Mouse (Mus musculus) heart, embryonic 12.5 days (tissue): ENCODE measurements around the gene Rab11fip5. TPM values are rescaled to one million over a fixed set of nuclear protein-coding genes. Genes with fewer than 3 reads are reported as not detected.

Experiments
- ATAC-seq: fragments of 200-750 bp; cut with Nextera tagmentation; 2 replicates; pipeline ENCODE4 v1.8.0; 2017; ENCODE audit warnings: moderate TSS enrichment, moderate library complexity; ENCODE audit not compliant: insufficient number of reproducible peaks, low FRiP score
- H3K27ac ChIP-seq: fragments of 300-500 bp; sonication (generic); 2 replicates; pipeline ENCODE4 v1.5.1; 2016; ENCODE audit warnings: mild to moderate bottlenecking, moderate library complexity; ENCODE audit not compliant: poor library complexity, severe bottlenecking
- H3K27me3 ChIP-seq: fragments of 300-500 bp; sonication (generic); replicated peaks from 2 replicates; pipeline ENCODE4 v1.6.1; 2016; ENCODE audit warnings: mild to moderate bottlenecking, moderate library complexity
- H3K36me3 ChIP-seq: fragments of 300-500 bp; sonication (generic); 2 replicates; pipeline ENCODE4 v1.6.1; 2016; ENCODE audit warnings: mild to moderate bottlenecking, moderate library complexity
- H3K4me1 ChIP-seq: fragments of 300-500 bp; sonication (generic); replicated peaks from 2 replicates; pipeline ENCODE4 v1.6.1; 2016; ENCODE audit warnings: mild to moderate bottlenecking
- H3K4me2 ChIP-seq: fragments of 300-500 bp; sonication (generic); 2 replicates; pipeline ENCODE4 v1.6.1; 2016; ENCODE audit warnings: mild to moderate bottlenecking, moderate library complexity
- H3K4me3 ChIP-seq: fragments of 300-500 bp; sonication (generic); 2 replicates; pipeline ENCODE4 v1.5.1; 2016; ENCODE audit warnings: mild to moderate bottlenecking
- H3K9ac ChIP-seq: fragments of 300-500 bp; sonication (generic); 2 replicates; pipeline ENCODE4 v1.6.1; 2016; ENCODE audit warnings: mild to moderate bottlenecking, moderate library complexity
- H3K9me3 ChIP-seq: fragments of 300-500 bp; sonication (generic); replicated peaks from 2 replicates; pipeline ENCODE4 v1.6.1; 2016; ENCODE audit warnings: mild to moderate bottlenecking, moderate library complexity
- WGBS: fragments of 180-500 bp; shearing (Covaris S2); methylation state at CpG from one replicate; pipeline ENCODE4 v1.1.7; 2016; 5-methylcytosine and 5-hydroxymethylcytosine counted together
- polyA plus RNA-seq: library from polyadenylated mRNA; unstranded; fragments of >200 nt; fragmentation: Nextera tagmentation; extraction: Ambion mirVana; gene quantifications from 2 replicates; pipeline ENCODE4 v1.2.1, GENCODE M21; 2016

The Rab11fip5 gene
- 42.0 and 42.6 TPM in 2 replicates for polyA plus RNA-seq

- Histone ChIP-seq H3K36me3 (peaks cover 7% of the 10 kb centered on the region), H3K4me3 (peak within 1 kb of the TSS; percentile 80), H3K4me2 (peak within 1 kb of the TSS; percentile 78), H3K4me1 (peaks cover 64% of the 10 kb centered on the region), H3K9ac (peak within 1 kb of the TSS; percentile 97), H3K27me3 (no peaks in the 10 kb centered on the region), H3K9me3 (no peaks in the 10 kb centered on the region), H3K27ac (peak within 1 kb of the TSS; percentile 69)
- ATAC-seq = peak; percentile 12; the same call in 1 of the 2 replicates
- WGBS = 2% methylated on average over 80 of the region's 80 CpGs
These were observed at the start of gene Rab11fip5 for GRCm38 (mm10) chr6:85373951-85374733. TSS of gene Rab11fip5 (minus strand) at chr6:85374634.

GRCm38 (mm10) chr6:85423836-85424379 lies 49.5 kb upstream of the Rab11fip5 start, which contains the start of gene Noto:
TSS of gene Noto (plus strand) at chr6:85423886.
- Histone ChIP-seq H3K4me2 (peak within 1 kb of the TSS; percentile 52), H3K4me3 (peak within 1 kb of the TSS; percentile 19), H3K36me3 (no peaks in the 10 kb centered on the region), H3K4me1 (peaks cover 8% of the 10 kb centered on the region; the same call in 1 of the 2 replicates), H3K9ac (no peak within 1 kb of the TSS), H3K27me3 (peaks cover 64% of the 10 kb centered on the region), H3K27ac (no peak within 1 kb of the TSS), H3K9me3 (no peaks in the 10 kb centered on the region)
- no peak for ATAC-seq
- 12% methylated on average over 28 of the region's 28 CpGs for WGBS

GRCm38 (mm10) chr6:85419150-85419549 lies 44.7 kb upstream of the Rab11fip5 start:
- peaks cover 50% of the 10 kb centered on the region for H3K27me3 ChIP-seq
- H3K9me3 ChIP-seq = no peaks in the 10 kb centered on the region
- no peaks in the 10 kb centered on the region for H3K36me3 ChIP-seq
- 85% methylated on average over 2 of the region's 2 CpGs for WGBS
- H3K4me3 ChIP-seq = no peak overlapping the region
- H3K9ac ChIP-seq = no peak overlapping the region
- H3K4me2 ChIP-seq = no peak overlapping the region
- H3K4me1 ChIP-seq = peaks cover 7% of the 10 kb centered on the region; the same call in 1 of the 2 replicates
- ATAC-seq = no peak
- no peak overlapping the region for H3K27ac ChIP-seq

GRCm38 (mm10) chr6:85415829-85416228 lies 41.4 kb upstream of the Rab11fip5 start:
- 51% methylated on average over 3 of the region's 3 CpGs for WGBS
- no peak overlapping the region for H3K9ac ChIP-seq
- no peak overlapping the region for H3K4me3 ChIP-seq
- no peak for ATAC-seq
- H3K4me2 ChIP-seq = no peak overlapping the region
- H3K27me3 ChIP-seq = peaks cover 30% of the 10 kb centered on the region
- no peaks in the 10 kb centered on the region for H3K36me3 ChIP-seq
- H3K27ac ChIP-seq = no peak overlapping the region
- no peaks in the 10 kb centered on the region for H3K9me3 ChIP-seq
- H3K4me1 ChIP-seq = no peaks in the 10 kb centered on the region

GRCm38 (mm10) chr6:85410771-85411273 lies 36.4 kb upstream of the Rab11fip5 start:
- WGBS = 10% methylated on average over 13 of the region's 13 CpGs
- Histone ChIP-seq H3K36me3 (no peaks in the 10 kb centered on the region), H3K9ac (no peak overlapping the region), H3K4me2 (no peak overlapping the region), H3K4me1 (peaks cover 6% of the 10 kb centered on the region), H3K27ac (no peak overlapping the region), H3K4me3 (no peak overlapping the region), H3K27me3 (peaks cover 65% of the 10 kb centered on the region), H3K9me3 (no peaks in the 10 kb centered on the region)
- peak; percentile 55; the same call in 1 of the 2 replicates for ATAC-seq

- no peaks in the 10 kb centered on the region for H3K36me3 ChIP-seq
- H3K9me3 ChIP-seq = no peaks in the 10 kb centered on the region
- no peak overlapping the region for H3K27ac ChIP-seq
- peaks cover 6% of the 10 kb centered on the region for H3K4me1 ChIP-seq
- H3K9ac ChIP-seq = peak overlapping the region; percentile 37; the same call in 1 of the 2 replicates
- H3K27me3 ChIP-seq = peaks cover 59% of the 10 kb centered on the region
- H3K4me3 ChIP-seq = peak overlapping the region; percentile 38
- WGBS = 2% methylated on average over 31 of the region's 31 CpGs
- ATAC-seq = no peak
- H3K4me2 ChIP-seq = peak overlapping the region; percentile 61
These were observed 34.6 kb upstream of the Rab11fip5 start for GRCm38 (mm10) chr6:85409003-85409402.

GRCm38 (mm10) chr6:85403039-85403438 lies 28.6 kb upstream of the Rab11fip5 start:
- 75% methylated on average over 10 of the region's 10 CpGs for WGBS
- ATAC-seq = no peak
- no peaks in the 10 kb centered on the region for H3K36me3 ChIP-seq
- no peaks in the 10 kb centered on the region for H3K4me1 ChIP-seq
- H3K27me3 ChIP-seq = peaks cover 29% of the 10 kb centered on the region
- no peak overlapping the region for H3K27ac ChIP-seq
- no peak overlapping the region for H3K9ac ChIP-seq
- no peak overlapping the region for H3K4me3 ChIP-seq
- no peaks in the 10 kb centered on the region for H3K9me3 ChIP-seq
- no peak overlapping the region for H3K4me2 ChIP-seq

GRCm38 (mm10) chr6:85402613-85403012 lies 28.2 kb upstream of the Rab11fip5 start:
- Histone ChIP-seq H3K4me2 (no peak overlapping the region), H3K9me3 (no peaks in the 10 kb centered on the region), H3K9ac (no peak overlapping the region), H3K27me3 (peaks cover 25% of the 10 kb centered on the region), H3K36me3 (no peaks in the 10 kb centered on the region), H3K4me1 (no peaks in the 10 kb centered on the region), H3K27ac (no peak overlapping the region), H3K4me3 (no peak overlapping the region)
- no peak for ATAC-seq
- 41% methylated on average over 2 of the region's 2 CpGs for WGBS

- no peaks in the 10 kb centered on the region for H3K27me3 ChIP-seq
- ATAC-seq = no peak
These were observed 25.3 kb upstream of the Rab11fip5 start for GRCm38 (mm10) chr6:85399715-85400114.

GRCm38 (mm10) chr6:85397165-85397564 lies 22.7 kb upstream of the Rab11fip5 start:
- no peaks in the 10 kb centered on the region for H3K4me1 ChIP-seq
- WGBS = 21% methylated on average over 1 of the region's 1 CpGs
- no peak for ATAC-seq
- H3K27me3 ChIP-seq = peaks cover 3% of the 10 kb centered on the region; the same call in 1 of the 2 replicates
- no peak overlapping the region for H3K27ac ChIP-seq
- no peaks in the 10 kb centered on the region for H3K36me3 ChIP-seq
- peaks cover 4% of the 10 kb centered on the region; the same call in 1 of the 2 replicates for H3K9me3 ChIP-seq
- no peak overlapping the region for H3K4me3 ChIP-seq
- no peak overlapping the region for H3K4me2 ChIP-seq
- H3K9ac ChIP-seq = no peak overlapping the region

More at GRCm38 (mm10) chr6:85399715-85400114, 25.3 kb upstream of the Rab11fip5 start:
- 24% methylated on average over 5 of the region's 5 CpGs for WGBS
- Histone ChIP-seq H3K9ac (no peak overlapping the region), H3K4me2 (no peak overlapping the region), H3K36me3 (no peaks in the 10 kb centered on the region), H3K9me3 (peaks cover 4% of the 10 kb centered on the region; the same call in 1 of the 2 replicates), H3K4me1 (no peaks in the 10 kb centered on the region), H3K4me3 (no peak overlapping the region), H3K27ac (no peak overlapping the region)

- Histone ChIP-seq H3K27ac (no peak overlapping the region), H3K9me3 (peaks cover 4% of the 10 kb centered on the region; the same call in 1 of the 2 replicates), H3K36me3 (no peaks in the 10 kb centered on the region), H3K27me3 (peaks cover 7% of the 10 kb centered on the region; the same call in 1 of the 2 replicates), H3K4me2 (no peak overlapping the region), H3K4me1 (no peaks in the 10 kb centered on the region), H3K9ac (no peak overlapping the region), H3K4me3 (no peak overlapping the region)
- no peak for ATAC-seq
- 72% methylated on average over 2 of the region's 2 CpGs for WGBS
These were observed 20.9 kb upstream of the Rab11fip5 start for GRCm38 (mm10) chr6:85395360-85395759.
